Mouse (Mus musculus) kidney, adult 18-20 months (tissue): ENCODE results near the gene Arid4b.
"Not testable (repeated sequence)": the region's sequence is repeated elsewhere in the genome, so short reads cannot be mapped to it uniquely, and the experiment has no call there.

Experiments
- DNase-seq: peaks from one replicate; pipeline ENCODE4 v3.0.0; 2021

Gene Arid4b

DNA sequence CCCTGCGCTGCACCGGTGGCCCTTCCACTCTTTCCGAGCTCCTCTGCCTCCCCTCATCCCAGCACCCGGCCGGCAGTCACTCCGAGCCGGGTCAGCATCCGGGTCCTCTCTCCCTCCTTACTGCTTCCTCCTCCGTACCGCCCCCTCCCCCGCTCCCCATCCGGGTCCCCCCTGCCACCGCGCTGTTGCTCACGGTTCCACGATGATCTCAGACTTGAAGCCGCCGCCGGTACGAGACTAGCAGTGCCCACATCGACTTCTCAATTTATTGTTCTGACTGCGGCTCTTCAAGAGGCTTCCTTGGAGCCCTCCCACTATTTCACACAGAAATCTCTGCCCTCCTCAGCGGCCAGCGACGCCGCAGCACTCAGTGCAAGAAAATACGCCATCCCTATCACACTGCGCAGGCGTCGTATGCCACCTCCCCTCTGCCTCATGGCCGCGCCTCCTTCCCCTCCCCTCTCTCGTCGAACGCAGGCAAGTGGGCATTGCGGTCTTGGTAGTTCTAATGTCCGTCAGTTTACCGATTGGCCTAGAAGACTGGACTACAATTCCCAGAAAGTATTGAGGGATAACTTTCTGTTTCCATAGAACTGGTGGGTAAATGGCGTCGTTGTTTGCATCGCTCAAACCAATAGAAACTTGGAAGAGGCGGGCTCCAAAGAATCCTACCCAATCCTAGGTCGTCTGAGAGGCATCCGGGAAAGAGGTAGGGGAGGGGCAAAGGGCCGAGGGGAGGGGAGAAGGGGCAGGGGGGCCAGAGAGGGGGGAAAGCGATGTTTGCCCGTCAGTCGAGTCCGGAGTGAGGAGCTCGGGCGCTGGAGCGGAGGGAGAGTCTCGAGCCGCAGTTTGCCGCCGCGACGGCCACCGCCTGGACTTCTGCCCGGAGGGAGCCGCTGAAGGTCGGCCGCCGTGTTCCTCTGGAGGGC is at the start of gene Arid4b, which contains the start of gene Ggps1:
TSS of gene Arid4b (plus strand) at position 220 of the 929 bp plus-strand sequence.
TSS of gene Ggps1 (minus strand) at position 476 of the 929 bp plus-strand sequence.
- DNase-seq: peak; percentile 95

DNA sequence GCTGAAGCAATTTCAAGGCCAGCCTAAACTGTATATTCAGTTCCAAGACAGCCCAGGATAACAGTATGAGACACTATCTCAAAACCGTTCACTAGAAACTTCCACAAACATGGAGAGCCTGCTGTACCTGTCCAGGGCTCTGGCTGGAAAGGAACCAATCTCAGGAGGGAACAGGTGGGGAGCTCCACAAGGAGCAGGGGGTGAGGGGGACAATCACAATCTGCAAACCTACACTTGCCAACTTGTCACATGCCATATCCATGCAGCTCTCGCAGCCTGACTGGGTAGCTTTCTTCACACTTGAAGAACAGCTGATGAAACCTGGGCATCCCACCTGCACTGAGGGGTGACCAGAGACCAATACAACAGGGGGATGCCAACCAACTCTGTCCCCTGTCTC is 49.0 kb upstream of the Arid4b start:
- no peak for DNase-seq

GRCm38 (mm10) chr13:14014540-14014939 is 48.5 kb upstream of the Arid4b start:
- DNase-seq: no peak

GRCm38 (mm10) chr13:14015609-14016008 is 47.4 kb upstream of the Arid4b start:
- no peak for DNase-seq

GRCm38 (mm10) chr13:14018283-14018682 is 44.7 kb upstream of the Arid4b start:
- DNase-seq: no peak

DNA sequence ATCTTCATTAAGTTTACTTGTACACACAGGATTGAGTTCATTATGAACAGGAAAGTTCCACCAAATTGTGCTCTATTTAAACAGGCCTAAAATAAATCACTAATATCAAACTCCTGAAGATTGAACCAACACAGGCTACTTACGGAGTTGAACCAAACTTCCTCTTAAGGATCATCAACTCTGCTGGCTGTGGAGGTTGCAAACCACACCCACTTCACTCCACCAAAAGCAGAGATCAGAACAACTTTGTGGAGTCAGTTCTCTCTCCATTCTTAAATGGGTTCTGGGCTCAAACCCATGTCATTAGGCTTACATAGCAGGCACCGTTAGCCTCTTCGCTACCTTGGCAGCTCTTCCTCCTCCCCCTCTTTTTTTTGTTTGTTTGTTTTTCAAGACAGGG is 44.2 kb upstream of the Arid4b start:
- DNase-seq: no peak

- not testable (repeated sequence) for DNase-seq
Observed at GRCm38 (mm10) chr13:14021417-14021816, 41.6 kb upstream of the Arid4b start.

- DNase-seq: no peak
Observed at GRCm38 (mm10) chr13:14025554-14025953, 37.5 kb upstream of the Arid4b start.

- DNase-seq: no peak
Observed at GRCm38 (mm10) chr13:14026154-14026820, 36.7 kb upstream of the Arid4b start.

DNA sequence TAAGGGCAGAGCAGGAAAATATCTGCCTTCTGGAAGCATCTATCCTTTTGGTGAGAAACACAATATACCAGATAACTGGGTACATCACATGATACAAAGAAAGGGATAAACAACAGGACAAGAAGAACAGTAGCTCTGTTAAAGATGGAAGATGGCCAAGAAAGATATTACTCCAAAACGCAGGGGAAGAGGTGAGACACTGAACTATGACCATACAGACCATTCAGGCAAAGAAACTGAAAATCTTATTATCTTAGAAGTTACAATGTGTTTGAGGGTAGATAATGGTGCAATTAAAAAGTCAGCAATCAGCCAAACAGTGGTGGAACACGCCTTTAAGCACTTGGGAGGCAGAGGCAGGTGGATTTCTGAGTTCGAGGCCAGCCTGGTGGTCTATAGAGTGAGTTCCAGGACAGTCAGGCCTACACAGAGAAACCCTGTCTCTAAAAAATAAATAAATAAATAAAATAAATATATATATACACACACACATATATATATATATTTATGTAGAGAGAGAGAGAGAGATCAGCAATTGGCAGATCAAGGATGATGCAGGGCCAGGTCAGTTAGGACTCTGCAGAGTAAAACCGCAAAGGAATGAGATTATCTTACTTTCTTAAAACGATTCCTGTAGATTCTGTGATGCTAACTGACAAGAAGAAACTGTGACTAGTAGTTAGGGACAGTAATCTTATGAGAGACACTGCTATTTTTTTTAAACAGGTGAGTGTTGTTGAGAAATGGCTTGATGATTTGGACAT is 29.5 kb upstream of the Arid4b start:
- no peak for DNase-seq

GRCm38 (mm10) chr13:14034073-14034348 is 29.0 kb upstream of the Arid4b start:
- no peak for DNase-seq

GRCm38 (mm10) chr13:14035352-14035751 is 27.7 kb upstream of the Arid4b start:
- DNase-seq: not testable (repeated sequence)

DNA sequence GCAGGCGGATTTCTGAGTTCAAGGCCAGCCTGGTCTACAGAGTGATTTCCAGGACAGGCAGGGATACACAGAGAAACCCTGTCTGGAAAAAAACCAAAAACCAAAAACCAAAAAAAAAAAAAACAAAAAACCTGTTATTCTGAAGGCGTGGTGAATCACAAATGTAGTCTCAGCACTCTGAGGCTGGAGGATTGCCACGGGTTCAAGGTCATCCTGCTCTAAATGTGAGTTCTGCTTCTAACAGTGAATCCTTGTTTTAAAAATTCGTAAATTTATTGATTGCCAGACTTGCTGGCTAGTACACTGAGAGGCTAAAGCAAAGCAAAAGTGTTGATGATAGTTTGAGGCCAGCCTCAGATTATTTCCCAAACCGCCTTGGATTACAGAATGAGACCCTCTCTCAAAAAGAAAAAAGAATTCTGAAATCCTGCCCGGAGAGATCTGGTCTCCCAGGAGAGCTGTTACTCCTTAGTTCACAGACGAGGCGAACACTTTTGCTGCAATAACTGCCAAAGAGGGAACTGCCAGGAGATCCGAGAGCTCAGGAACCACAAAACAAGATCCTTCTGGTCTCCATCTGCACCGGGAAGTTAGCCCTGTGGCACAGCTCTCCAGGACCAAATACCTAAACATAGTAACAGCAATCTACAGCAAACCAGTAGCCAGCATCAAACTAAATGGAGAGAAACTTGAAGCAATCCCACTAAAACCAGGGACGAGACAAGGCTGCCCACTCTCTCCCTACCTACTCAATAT is 27.0 kb upstream of the Arid4b start:
- DNase-seq: no peak

DNA sequence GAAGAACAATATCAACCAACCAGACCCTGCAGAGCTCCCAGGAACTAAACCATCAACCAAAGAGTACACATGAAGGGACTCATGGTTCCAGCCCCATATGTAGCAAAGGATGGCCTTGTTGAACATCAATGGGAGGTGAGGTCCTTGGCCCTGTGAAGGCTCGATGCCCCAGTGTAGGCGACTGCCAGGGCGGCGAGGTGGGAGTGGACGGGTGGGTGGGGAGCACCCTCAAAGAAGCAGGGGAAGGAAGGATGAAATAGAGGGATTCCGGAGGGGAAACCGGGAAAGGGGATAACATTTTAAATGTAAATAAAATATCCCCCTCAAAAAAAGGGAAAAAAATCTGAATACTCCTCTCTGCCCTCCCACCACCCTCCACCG is 24.1 kb upstream of the Arid4b start:
- DNase-seq: no peak

DNA sequence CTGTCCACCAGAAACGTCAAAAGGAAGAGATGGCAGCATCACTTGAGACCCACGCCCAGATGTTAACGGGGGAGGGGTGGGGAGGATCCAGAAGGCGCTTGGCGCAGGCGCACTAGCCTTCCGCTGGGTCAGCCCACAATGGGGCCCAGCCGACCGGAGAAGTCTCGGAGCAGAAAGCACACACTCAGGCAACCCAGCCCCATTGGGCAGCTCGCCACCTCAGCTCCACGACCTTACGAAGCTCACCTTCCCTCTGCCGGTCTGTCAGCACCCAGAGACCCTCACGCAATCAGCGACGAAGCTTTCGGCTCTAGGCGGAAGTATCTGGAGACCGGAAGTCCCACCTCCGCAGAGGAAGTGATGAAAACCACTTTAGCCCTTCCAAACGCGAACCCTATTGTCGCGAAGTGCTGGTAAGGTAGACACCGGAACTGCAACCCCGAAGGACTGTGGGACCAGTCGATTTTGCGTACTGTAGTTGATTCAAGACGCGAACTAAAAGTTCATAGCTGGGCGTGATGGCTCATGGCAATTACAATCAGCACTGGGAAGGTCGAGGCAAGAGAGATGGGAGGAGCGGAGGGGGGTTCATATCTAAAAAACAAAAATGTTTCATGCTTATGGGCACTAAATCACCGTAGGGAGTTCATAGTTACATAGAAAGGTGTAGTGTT is 23.6 kb upstream of the Arid4b start, which contains the start of gene Tbce:
TSS of gene Tbce (minus strand) at position 347 of the 674 bp plus-strand sequence.
- peak; percentile 94 for DNase-seq

DNA sequence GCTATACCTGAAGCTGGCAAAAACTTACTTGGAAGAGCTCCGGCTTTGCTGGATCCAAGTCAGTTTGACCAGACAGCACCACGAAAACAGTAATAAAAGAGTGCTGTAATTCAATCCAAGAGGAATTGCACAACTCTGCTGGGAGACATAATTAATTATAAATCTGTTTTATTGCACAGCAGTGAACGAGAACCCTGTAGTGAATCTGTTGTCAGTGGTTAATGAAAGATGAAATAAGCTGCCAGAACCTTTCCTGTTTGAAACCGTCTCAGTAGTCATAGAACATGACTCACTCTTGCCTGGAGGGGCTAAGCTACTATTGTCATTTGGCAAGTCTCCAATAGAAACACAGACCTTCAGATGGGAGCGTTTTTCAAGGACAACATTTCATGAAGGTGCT is 22.8 kb upstream of the Arid4b start:
- DNase-seq: no peak

DNA sequence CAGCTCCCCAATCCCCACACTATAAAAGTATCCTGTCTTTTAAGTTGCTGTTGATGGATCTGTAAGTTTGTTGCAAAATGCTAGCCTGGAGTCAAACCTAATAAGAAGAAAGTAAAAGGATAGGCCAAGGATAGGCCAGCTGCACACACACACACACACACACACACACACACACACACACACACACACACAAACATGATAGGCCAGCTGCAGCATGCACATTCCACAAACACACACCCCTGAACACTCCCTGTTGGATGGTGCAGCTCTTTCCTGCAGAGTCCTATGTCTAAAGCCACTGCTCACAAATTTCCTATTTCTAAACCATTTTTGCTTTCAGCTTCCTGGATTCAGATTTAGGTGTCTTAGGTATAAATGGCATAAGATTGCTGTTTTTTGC is 19.2 kb upstream of the Arid4b start:
- DNase-seq: no peak

GRCm38 (mm10) chr13:14044521-14044920 is 18.5 kb upstream of the Arid4b start:
- DNase-seq: no peak

DNA sequence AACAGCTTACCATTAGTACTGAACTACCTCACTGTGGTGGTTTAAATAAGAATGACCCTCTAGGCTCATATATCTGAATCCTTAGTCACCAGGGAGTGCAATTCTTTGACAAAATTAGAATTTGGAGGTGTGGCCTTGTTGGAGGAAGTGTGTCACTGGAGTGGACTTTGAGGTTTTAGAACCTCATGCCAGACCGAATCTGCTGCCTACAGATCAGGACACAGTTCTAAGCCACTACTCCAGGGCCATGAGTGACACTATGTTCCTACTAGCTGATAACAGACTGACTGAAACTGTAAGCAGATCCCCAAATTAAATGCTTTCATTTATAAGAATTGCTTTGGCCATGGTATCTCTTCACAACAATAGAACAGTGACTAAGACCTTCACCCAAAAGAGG is 13.2 kb upstream of the Arid4b start:
- DNase-seq: no peak

DNA sequence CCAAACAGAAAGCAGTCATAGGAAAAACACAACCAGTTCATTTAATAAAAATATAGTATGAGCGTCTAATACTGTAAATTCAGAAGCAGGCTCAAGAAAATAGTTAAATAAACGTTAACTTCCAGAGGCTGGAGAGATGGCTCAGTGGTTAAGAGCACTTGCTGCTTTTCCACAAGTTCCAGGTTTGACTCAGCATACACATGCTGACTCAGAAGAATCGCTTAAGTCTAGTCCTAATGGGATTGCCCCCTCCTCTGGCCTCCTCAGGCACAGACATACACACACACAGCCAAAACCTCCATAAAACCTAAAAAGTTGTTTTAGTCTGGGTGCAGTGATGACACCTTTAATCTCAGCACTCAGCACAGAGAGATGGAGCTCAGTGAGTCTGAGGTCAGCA is 6.2 kb upstream of the Arid4b start:
- no peak for DNase-seq

- DNase-seq: no peak
Observed at GRCm38 (mm10) chr13:14059582-14059981, 3.5 kb upstream of the Arid4b start.
